Mouse (Mus musculus) heart, adult 10 weeks (tissue): ENCODE data around the gene Zfyve21. TPM values are rescaled to one million over a fixed set of nuclear protein-coding genes. Genes with fewer than 3 reads are reported as not detected.

Experiments used
- polyA plus RNA-seq: library from polyadenylated mRNA; stranded (reverse); fragments of 350-450 nt; fragmentation: Illumina TruSeq; extraction: RNeasy Lipid Tissue Mini Kit (QIAGEN cat#74804); gene quantifications from one replicate; pipeline ENCODE4 v1.2.3, GENCODE M21; 2014; ENCODE audit warnings: low read depth, low replicate concordance

Gene Zfyve21
- 67.7 TPM for polyA plus RNA-seq

GRCm38 (mm10) chr12:111813766-111814617, at the start of gene Zfyve21, which contains the start of gene Xrcc3:
Gene Zfyve21 (plus strand): TSS chr12:111814170.
Gene Xrcc3 (minus strand): TSS chr12:111813873.

Other genes with a start within 250 kb of the Zfyve21 start
- gene Mark3, start 239.6 kb upstream of the Zfyve21 start, polyA plus RNA-seq: 40.9 TPM
- 55.9 TPM for gene Ckb, start 141.8 kb upstream of the Zfyve21 start, polyA plus RNA-seq
- gene Trmt61a, start 136.1 kb upstream of the Zfyve21 start, polyA plus RNA-seq: 7.1 TPM
- gene Bag5, start 100.9 kb upstream of the Zfyve21 start, polyA plus RNA-seq: 23.1 TPM
- gene Apopt1, start 100.9 kb upstream of the Zfyve21 start, polyA plus RNA-seq: 49.1 TPM
- 112 TPM for gene Klc1, start 55.3 kb upstream of the Zfyve21 start, polyA plus RNA-seq
- 0.94 TPM for gene Xrcc3, start 297 bp upstream of the Zfyve21 start, polyA plus RNA-seq
- gene Ppp1r13b, start 93.9 kb downstream of the Zfyve21 start, polyA plus RNA-seq: 16.1 TPM
- gene Atp5mpl, start 152.8 kb downstream of the Zfyve21 start, polyA plus RNA-seq: 1,851 TPM
- 0.47 TPM for gene Tdrd9, start 157.4 kb downstream of the Zfyve21 start, polyA plus RNA-seq
- not detected for gene Rd3l, start 167.1 kb downstream of the Zfyve21 start, polyA plus RNA-seq